Mouse (Mus musculus) myocyte (in vitro differentiated cells): ENCODE measurements around the gene Laptm5.

Experiments used
- MAX ChIP-seq: IDR thresholded peaks from one replicate; pipeline ENCODE4 v1.6.1; 2011; ENCODE audit warnings: low read depth, mild to moderate bottlenecking, control low read depth
- MYOG ChIP-seq, 3 experiments: IDR thresholded peaks; one replicate each; pipeline ENCODE4 v1.6.1; 2011; ENCODE audit warnings: control low read depth in 2 of 3, low read depth in 2 of 3, mild to moderate bottlenecking in 2 of 3; ENCODE audit not compliant: insufficient read length in 2 of 3, control insufficient read depth in 1 of 3, insufficient read depth in 1 of 3
- POLR2AphosphoS2 ChIP-seq: IDR thresholded peaks from one replicate; pipeline ENCODE4 v1.6.1; 2011; ENCODE audit warnings: low read depth, control low read depth; ENCODE audit not compliant: insufficient read length
- TCF12 ChIP-seq: IDR thresholded peaks from one replicate; pipeline ENCODE4 v1.6.1; 2011; ENCODE audit warnings: mild to moderate bottlenecking, control low read depth; ENCODE audit not compliant: poor library complexity, insufficient read depth, severe bottlenecking

GRCm38 (mm10) chr4:130878273-130879047 lies 34.5 kb upstream of the Laptm5 start:
- TF ChIP-seq MAX (no peak), POLR2AphosphoS2 (no peak), MYOG (IDR thresholded peaks at IDR 0.05; ENCODE audit: control insufficient read depth in 1 of 3, insufficient read depth in 1 of 3, insufficient read length in 2 of 3, low read depth in 2 of 3) (no peak), TCF12 (no peak)
